In the genomic region with DNA sequence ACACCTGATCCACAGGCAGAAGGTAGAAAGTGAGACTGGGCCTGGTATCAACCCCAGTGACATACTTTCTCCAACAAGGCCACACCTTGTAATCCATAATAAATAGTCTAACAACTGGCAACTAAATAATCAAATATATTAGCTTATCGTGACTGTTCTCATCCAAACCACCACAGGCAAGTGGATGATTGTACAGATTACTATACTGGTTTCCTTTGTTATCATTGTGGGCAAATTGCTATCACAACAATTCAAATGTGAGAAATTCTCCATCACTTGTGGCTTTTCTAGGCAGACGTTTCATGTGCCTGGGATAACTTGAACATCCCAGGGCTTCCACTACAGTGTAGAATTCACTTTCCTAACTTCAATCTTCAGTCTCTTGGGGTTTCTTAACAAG, we compare ENCODE assay signal across 26 mouse cellular contexts.
"Had no signal": no experiment of that assay in that cellular context is flagged by ENCODE, and none has a peak within 500 bp of the region (broad histone marks: within the 10 kb centered on the region; RNA-seq: fewer than 3 reads in every experiment).

No protein-coding gene starts in this region.

- H3K4me1 ChIP-seq: embryonic facial prominence, embryonic 10.5 days; embryonic facial prominence, embryonic 12.5 days; embryonic facial prominence, embryonic 13.5 days; embryonic facial prominence, embryonic 15.5 days; forebrain, embryonic 10.5 days; forebrain, embryonic 12.5 days; forebrain, embryonic 13.5 days; forebrain, embryonic 15.5 days had no signal

- H3K4me3 ChIP-seq: embryonic facial prominence, embryonic 10.5 days; embryonic facial prominence, embryonic 12.5 days; embryonic facial prominence, embryonic 13.5 days; embryonic facial prominence, embryonic 15.5 days; erythroblast, embryonic 14.5 days; forebrain, embryonic 10.5 days; forebrain, embryonic 12.5 days; forebrain, embryonic 13.5 days; forebrain, embryonic 15.5 days; gastrocnemius, adult 2 months; heart, adult 2 months had no signal

- H3K27me3 ChIP-seq: embryonic facial prominence, embryonic 12.5 days; embryonic facial prominence, embryonic 13.5 days; embryonic facial prominence, embryonic 15.5 days; forebrain, embryonic 12.5 days; forebrain, embryonic 13.5 days; forebrain, embryonic 15.5 days had no signal

- H3K9ac ChIP-seq: embryonic facial prominence, embryonic 12.5 days; embryonic facial prominence, embryonic 13.5 days; embryonic facial prominence, embryonic 15.5 days; forebrain, embryonic 12.5 days; forebrain, embryonic 13.5 days; forebrain, embryonic 15.5 days; forebrain, postnatal 0 days had no signal

- H3K9me3 ChIP-seq: embryonic facial prominence, embryonic 10.5 days; embryonic facial prominence, embryonic 12.5 days; embryonic facial prominence, embryonic 13.5 days; embryonic facial prominence, embryonic 15.5 days; forebrain, embryonic 10.5 days; forebrain, embryonic 12.5 days; forebrain, embryonic 13.5 days; forebrain, embryonic 15.5 days had no signal

- H3K27ac ChIP-seq: embryonic facial prominence, embryonic 10.5 days; embryonic facial prominence, embryonic 12.5 days; embryonic facial prominence, embryonic 13.5 days; embryonic facial prominence, embryonic 15.5 days; forebrain, embryonic 10.5 days; forebrain, embryonic 12.5 days; forebrain, embryonic 13.5 days; forebrain, embryonic 15.5 days; gastrocnemius, adult 2 months; heart, adult 2 months had no signal

- ATAC-seq: forebrain, embryonic 13.5 days; forebrain, embryonic 14.5 days; forebrain, embryonic 15.5 days; forebrain, embryonic 16.5 days; forebrain, postnatal 0 days had no signal

- DNase-seq: cerebellum, adult 9-11 months; cerebellum, postnatal 10 days; cerebellum, postnatal 14 days; cerebellum, postnatal 25 days; cerebellum, postnatal 36 days; embryo, embryonic 11 days; forebrain, postnatal 0 days; gastrocnemius, adult 2 months; gastrocnemius, postnatal 10 days; gastrocnemius, postnatal 14 days; gastrocnemius, postnatal 25 days; gastrocnemius, postnatal 36 days; heart, adult 11 months; heart, adult 18-20 months; heart, adult 2 months had no signal

- H3K36me3 ChIP-seq: embryonic facial prominence, embryonic 10.5 days; embryonic facial prominence, embryonic 12.5 days; embryonic facial prominence, embryonic 13.5 days; embryonic facial prominence, embryonic 15.5 days; forebrain, embryonic 10.5 days; forebrain, embryonic 12.5 days; forebrain, embryonic 15.5 days had no signal
